Mouse (Mus musculus) mature B cell (primary cell): ENCODE results near the gene Slc4a1ap.

Experiments used
- in situ Hi-C: fragments of 300-500 bp; cut with MboI; formaldehyde crosslinking; loops from 2 replicates; pipeline ENCODE4 v1.14.3; 2019

Slc4a1ap gene

DNA sequence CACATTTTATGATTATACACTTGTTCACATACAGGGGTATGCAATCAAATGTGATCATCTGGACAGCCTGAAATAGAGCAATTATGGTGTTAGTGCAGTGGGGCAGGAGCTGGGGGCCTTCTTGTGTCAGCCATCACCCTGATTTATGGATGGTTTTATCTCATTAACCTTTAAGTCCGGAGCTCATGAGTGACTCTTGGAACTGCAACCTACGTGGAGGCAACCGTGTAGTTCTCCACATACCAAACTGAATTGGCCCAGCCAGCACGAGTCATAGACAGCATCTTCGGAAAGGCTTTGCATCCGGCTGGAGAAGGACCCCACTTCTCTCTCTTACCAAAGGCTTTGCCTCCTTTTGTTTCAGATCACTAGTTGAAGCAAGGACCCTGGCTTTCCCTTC, 77.0 kb downstream of the Slc4a1ap start:
- in situ Hi-C loops = no loop called here

DNA sequence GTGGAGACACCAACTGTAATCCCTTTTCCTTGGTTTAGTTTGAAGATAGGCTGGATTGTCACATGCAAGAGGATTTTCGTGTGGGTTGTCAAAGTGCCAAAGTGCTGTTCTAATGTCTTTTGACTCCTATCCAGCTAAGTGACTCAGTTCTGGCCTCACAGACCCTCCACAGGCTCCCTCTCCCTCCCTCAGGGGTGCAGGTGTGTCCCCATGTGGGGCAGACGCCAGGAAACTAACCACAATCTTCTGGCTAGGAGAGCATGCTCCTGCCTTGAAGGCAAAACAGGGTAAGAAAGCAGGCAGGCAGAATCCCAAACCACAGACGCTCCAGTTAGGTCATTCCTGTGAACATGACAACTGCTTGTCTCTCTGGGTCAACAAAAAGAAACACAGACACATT, 79.4 kb downstream of the Slc4a1ap start:
- in situ Hi-C loops = no loop called here
